In genomic region chr4:129741974-129742231, GRCm38 (mm10) we compare ENCODE assay signal across 8 mouse cellular contexts. TPM values are rescaled to one million over a fixed set of nuclear protein-coding genes. Genes with fewer than 3 reads are reported as not detected.
DNase-seq lines count a peak whose midpoint lies in the region; ATAC-seq and TF ChIP-seq lines count a peak whose summit lies in the region.

No protein-coding gene starts in this region.

- no peak for TF ChIP-seq EP300 in stomach, postnatal 0 days (optimal IDR thresholded peaks at IDR 0.05)

- peak overlapping the region; percentile 91 for H3K4me2 ChIP-seq in liver, embryonic 13.5 days
- H3K4me2 ChIP-seq in stomach, postnatal 0 days (replicated peaks; ENCODE audit: low read depth) = peak overlapping the region; percentile 66

- no peak for TF ChIP-seq CTCF in thymus, adult 2 months (IDR thresholded peaks at IDR 0.05; ENCODE audit: borderline replicate concordance, control insufficient read depth, extremely low read depth, insufficient read depth, low read length, poor library complexity)
- TF ChIP-seq CTCF in stomach, postnatal 0 days (IDR thresholded peaks at IDR 0.05; ENCODE audit: low read depth) = no peak

- WGBS in thymus, adult 2 months = under 1% methylated on average over 34 of the region's 34 CpGs
- WGBS in liver, embryonic 13.5 days (ENCODE audit: insufficient replicate concordance) = under 1% methylated on average over 32 of the region's 34 CpGs
- WGBS in stomach, postnatal 0 days = 0% methylated on average over 22 of the region's 34 CpGs

- H3K9ac ChIP-seq in liver, embryonic 13.5 days = peak overlapping the region; percentile 99
- peak overlapping the region; percentile 99 for H3K9ac ChIP-seq in stomach, postnatal 0 days (ENCODE audit: low read length)

- H3K4me3 ChIP-seq in erythroblast, embryonic 14.5 days (replicated peaks) = peak overlapping the region; percentile 100
- peak overlapping the region; percentile 92 for H3K4me3 ChIP-seq in thymus, adult 2 months (ENCODE audit: control insufficient read depth, insufficient read depth, low read length)
- peak overlapping the region; percentile 100 for H3K4me3 ChIP-seq in liver, embryonic 13.5 days (replicated peaks)
- peak overlapping the region; percentile 99 for H3K4me3 ChIP-seq in stomach, postnatal 0 days (ENCODE audit: low read depth, low read length)

- intact Hi-C loops in left cerebral cortex, postnatal 4 days (cut with DNase I) = no loop called here
- intact Hi-C loops in left cerebral cortex, postnatal 14 days (cut with DNase I) = loop anchor here (5.0 kb wide), 1 partner anchor 40 kb away; no protein-coding TSS in a partner anchor

- no peak for DNase-seq in thymus, adult 2 months
- DNase-seq in thymus, postnatal 36 days = no peak
- DNase-seq in liver, embryonic 13.5 days = no peak
- DNase-seq in stomach, postnatal 0 days (ENCODE audit: low spot score) = no peak
- DNase-seq in left cerebral cortex, postnatal 4 days = no peak
- no peak for DNase-seq in left cerebral cortex, postnatal 14 days (ENCODE audit: low spot score in 2 of 2)

- H3K9me3 ChIP-seq in erythroblast, embryonic 14.5 days (ENCODE audit: control insufficient read depth, low read length) = no peaks in the 10 kb centered on the region
- no peaks in the 10 kb centered on the region for H3K9me3 ChIP-seq in liver, embryonic 13.5 days (replicated peaks)
- no peaks in the 10 kb centered on the region for H3K9me3 ChIP-seq in stomach, postnatal 0 days (ENCODE audit: control insufficient read depth, low read length)

- H3K36me3 ChIP-seq in erythroblast, embryonic 14.5 days (ENCODE audit: control insufficient read depth) = peaks cover 8% of the 10 kb centered on the region
- H3K36me3 ChIP-seq in thymus, adult 2 months (ENCODE audit: control insufficient read depth, insufficient read depth, low read length) = no peaks in the 10 kb centered on the region
- peaks cover 3% of the 10 kb centered on the region; the same call in 1 of the 2 replicates for H3K36me3 ChIP-seq in liver, embryonic 13.5 days
- no peaks in the 10 kb centered on the region for H3K36me3 ChIP-seq in stomach, postnatal 0 days (ENCODE audit: control insufficient read depth, insufficient read depth, low read length)

- no peak for TF ChIP-seq POLR2A in thymus, adult 2 months (IDR thresholded peaks at IDR 0.05; ENCODE audit: control insufficient read depth, extremely low read depth, insufficient read depth, low read length, poor library complexity)

- H3K27me3 ChIP-seq in erythroblast, embryonic 14.5 days (ENCODE audit: control insufficient read depth) = no peaks in the 10 kb centered on the region
- no peaks in the 10 kb centered on the region for H3K27me3 ChIP-seq in thymus, adult 2 months (ENCODE audit: control insufficient read depth, insufficient read depth, low read length)
- H3K27me3 ChIP-seq in liver, embryonic 13.5 days = no peaks in the 10 kb centered on the region
- H3K27me3 ChIP-seq in stomach, postnatal 0 days (ENCODE audit: control insufficient read depth, insufficient read depth, low read length) = no peaks in the 10 kb centered on the region

- peaks cover 34% of the 10 kb centered on the region for H3K4me1 ChIP-seq in erythroblast, embryonic 14.5 days (ENCODE audit: control insufficient read depth)
- H3K4me1 ChIP-seq in thymus, adult 2 months (replicated peaks; ENCODE audit: control insufficient read depth, insufficient read depth, low read length) = peaks cover 16% of the 10 kb centered on the region
- H3K4me1 ChIP-seq in liver, embryonic 13.5 days (replicated peaks) = peaks cover 44% of the 10 kb centered on the region
- H3K4me1 ChIP-seq in stomach, postnatal 0 days (replicated peaks; ENCODE audit: control insufficient read depth, insufficient read depth) = no peaks in the 10 kb centered on the region

- H3K27ac ChIP-seq in thymus, adult 2 months (ENCODE audit: control insufficient read depth, insufficient read depth, low read length) = peak overlapping the region; percentile 86
- peak overlapping the region; percentile 94 for H3K27ac ChIP-seq in liver, embryonic 13.5 days
- peak overlapping the region; percentile 96 for H3K27ac ChIP-seq in stomach, postnatal 0 days (replicated peaks)

- ATAC-seq in erythroblast, adult 5-6 weeks (replicated peaks; ENCODE audit: low FRiP score, poor library complexity, severe bottlenecking) = no peak
- peak; percentile 35 for ATAC-seq in liver, embryonic 13.5 days (ENCODE audit: low read depth)
- ATAC-seq in stomach, postnatal 0 days (ENCODE audit: low FRiP score, low TSS enrichment) = peak; percentile 53

RNA-seq across cellular contexts. Expression of gene Khdrbs1, which starts 0.2 kb away (rescaled TPM):
- 5.8 and 6.3 TPM in 2 replicates for polyA plus RNA-seq in erythroblast, embryonic 14.5 days (2012)
- total RNA-seq in erythroblast, adult 5-6 weeks (2015; ENCODE audit: low replicate concordance) = 20.9 and 26.3 TPM in 2 replicates
- total RNA-seq in erythroblast, adult 5-6 weeks (2017; ENCODE audit: low replicate concordance) = 20.2 and 24.3 TPM in 2 replicates
- 126 and 209 TPM in 2 replicates for polyA plus RNA-seq in thymus, adult 2 months (2012; rRNA removed)
- polyA plus RNA-seq in liver, embryonic 13.5 days (2015; fragmentation: Nextera tagmentation; extraction: Ambion mirVana) = 37.6 and 41.5 TPM in 2 replicates
- polyA plus RNA-seq in stomach, postnatal 0 days (2015; fragmentation: Nextera tagmentation; extraction: Ambion mirVana) = 37.7 and 38.6 TPM in 2 replicates
- total RNA-seq in left cerebral cortex, postnatal 4 days (2021) = 100 to 1,000 TPM; 164 to 166 TPM
- total RNA-seq in left cerebral cortex, postnatal 14 days (2021) = 10 to 100 TPM; 88.9 to 90.4 TPM

RNA-seq across cellular contexts. Expression of gene Tmem39b, which starts 45.3 kb away (rescaled TPM):
- polyA plus RNA-seq in erythroblast, embryonic 14.5 days (2012) = 1.0 and 1.4 TPM in 2 replicates
- 6.3 and 14.4 TPM in 2 replicates for total RNA-seq in erythroblast, adult 5-6 weeks (2015; ENCODE audit: low replicate concordance)
- 0.28 and 0.68 TPM in 2 replicates for total RNA-seq in erythroblast, adult 5-6 weeks (2017; ENCODE audit: low replicate concordance)
- 68.1 and 69.6 TPM in 2 replicates for polyA plus RNA-seq in thymus, adult 2 months (2012; rRNA removed)
- 4.0 and 4.4 TPM in 2 replicates for polyA plus RNA-seq in liver, embryonic 13.5 days (2015; fragmentation: Nextera tagmentation; extraction: Ambion mirVana)
- 4.5 and 5.4 TPM in 2 replicates for polyA plus RNA-seq in stomach, postnatal 0 days (2015; fragmentation: Nextera tagmentation; extraction: Ambion mirVana)
- 10 to 100 TPM; 21.5 to 22.3 TPM for total RNA-seq in left cerebral cortex, postnatal 4 days (2021)
- total RNA-seq in left cerebral cortex, postnatal 14 days (2021) = 10 to 100 TPM; 12.6 to 15.3 TPM

Comparison
In these comparisons a context has a peak if more than half of its experiments do, and no peak if none do; other contexts are left out.
1. RNA of gene Tmem39b, which starts 45.3 kb away (polyA plus RNA-seq): 68.1 to 69.6 TPM in thymus, adult 2 months; 4.5 to 5.4 TPM in stomach, postnatal 0 days, 4.0 to 4.4 TPM in liver, embryonic 13.5 days and 1.0 to 1.4 TPM in erythroblast, embryonic 14.5 days; every median in the first group is over 10 times any median in the second.
2. Peak in every context shown above with its lines, with median percentiles within 50 percentile points of each other: H3K4me3 ChIP-seq and H3K27ac ChIP-seq.